21 mouse cellular contexts compared by ENCODE assay signal in genomic region chr12:56698191-56698980, GRCm38 (mm10). TPM values are rescaled to one million over a fixed set of nuclear protein-coding genes. Genes with fewer than 3 reads are reported as not detected.
A peak's percentile ranks its signal among the peaks of the same experiment; 100 is the strongest.
DNase-seq lines count a peak whose midpoint lies in the region; ATAC-seq and TF ChIP-seq lines count a peak whose summit lies in the region.
"Had no signal": no experiment of that assay in that cellular context is flagged by ENCODE, and none has a peak within 500 bp of the region (broad histone marks: within the 10 kb centered on the region; RNA-seq: fewer than 3 reads in every experiment).

No protein-coding gene starts in this region.

- peaks cover 88% of the 10 kb centered on the region for H3K27me3 ChIP-seq in neural tube, embryonic 15.5 days (replicated peaks)
- peaks cover 81% of the 10 kb centered on the region for H3K27me3 ChIP-seq in embryonic facial prominence, embryonic 15.5 days
- H3K27me3 ChIP-seq in myocyte (ENCODE audit: control insufficient read depth, insufficient read depth, insufficient read length) = peaks cover 37% of the 10 kb centered on the region

- H3K9me3 ChIP-seq in neural tube, embryonic 15.5 days (replicated peaks) = no peaks in the 10 kb centered on the region
- no peaks in the 10 kb centered on the region for H3K9me3 ChIP-seq in embryonic facial prominence, embryonic 15.5 days (replicated peaks)

- peaks cover 20% of the 10 kb centered on the region for H3K4me1 ChIP-seq in neural tube, embryonic 15.5 days
- H3K4me1 ChIP-seq in embryonic facial prominence, embryonic 15.5 days = peaks cover 30% of the 10 kb centered on the region

- 4% methylated on average over 8 of the region's 8 CpGs for WGBS in neural tube, embryonic 15.5 days
- 5% methylated on average over 8 of the region's 8 CpGs for WGBS in embryonic facial prominence, embryonic 15.5 days

- no peak for TF ChIP-seq POLR2A in myocyte (IDR thresholded peaks at IDR 0.05; ENCODE audit: insufficient read length, low read depth)

- no peak overlapping the region for H3K4me3 ChIP-seq in neural tube, embryonic 15.5 days (replicated peaks)
- peak overlapping the region; percentile 47 for H3K4me3 ChIP-seq in embryonic facial prominence, embryonic 15.5 days (replicated peaks)
- no peak overlapping the region for H3K4me3 ChIP-seq in myocyte

- no peak for ATAC-seq in neural tube, embryonic 15.5 days (ENCODE audit: low FRiP score)
- ATAC-seq in embryonic facial prominence, embryonic 15.5 days (ENCODE audit: insufficient number of reproducible peaks, low FRiP score, low TSS enrichment, low read depth) = no peak
- ATAC-seq: CD4-positive, CD25-positive, alpha-beta regulatory T cell, adult 4 months had no signal

- no peak overlapping the region for H3ac ChIP-seq in myocyte (ENCODE audit: control insufficient read depth, insufficient read length)

- no peak overlapping the region for H3K9ac ChIP-seq in neural tube, embryonic 15.5 days (replicated peaks)
- H3K9ac ChIP-seq in embryonic facial prominence, embryonic 15.5 days = no peak overlapping the region

- no peaks in the 10 kb centered on the region for H3K79me2 ChIP-seq in myocyte (ENCODE audit: control insufficient read depth, insufficient read depth)

- peak; percentile 39 for DNase-seq in neural tube, embryonic 10.5 days (ENCODE audit: extremely low spot score, low spot score)
- no peak for DNase-seq in cerebellum, postnatal 10 days
- no peak for DNase-seq in thymus, postnatal 25 days
- DNase-seq in thymus, postnatal 36 days = no peak
- DNase-seq: adrenal gland, postnatal 10 days; cerebellum, adult 8-10 months; heart, postnatal 10 days; kidney, adult 8-10 months; left cerebral cortex, postnatal 4 days; lung, adult 18-20 months; right cerebral cortex, adult 18-20 months; spleen, adult 18-20 months had no signal

- no peaks in the 10 kb centered on the region for H3K36me3 ChIP-seq in neural tube, embryonic 15.5 days
- H3K36me3 ChIP-seq in embryonic facial prominence, embryonic 15.5 days = no peaks in the 10 kb centered on the region
- no peaks in the 10 kb centered on the region for H3K36me3 ChIP-seq in myocyte (ENCODE audit: control insufficient read depth, insufficient read depth)

- H3K27ac ChIP-seq in neural tube, embryonic 15.5 days (replicated peaks) = no peak overlapping the region
- H3K27ac ChIP-seq in embryonic facial prominence, embryonic 15.5 days (replicated peaks) = no peak overlapping the region
- H3K27ac ChIP-seq: macrophage had no signal

- no peak overlapping the region for H3K4me2 ChIP-seq in neural tube, embryonic 15.5 days
- H3K4me2 ChIP-seq in embryonic facial prominence, embryonic 15.5 days (replicated peaks) = 0 out of 2 replicates have a peak overlapping the region, but pooled peaks have one; percentile 15
- peak overlapping the region; percentile 18 for H3K4me2 ChIP-seq in myocyte (ENCODE audit: low read depth)

TF ChIP-seq in myocyte, 11 proteins besides CTCF, POLR2A, EP300 and RAD21:
- TF ChIP-seq USF1 (IDR thresholded peaks at IDR 0.05; ENCODE audit: low read depth) (no peak), REST (IDR thresholded peaks at IDR 0.05; ENCODE audit: insufficient read depth, insufficient read length) (no peak), MAX (IDR thresholded peaks at IDR 0.05; ENCODE audit: low read depth) (no peak), TCF12 (IDR thresholded peaks at IDR 0.05; ENCODE audit: insufficient read depth, poor library complexity, severe bottlenecking) (no peak), SRF (IDR thresholded peaks at IDR 0.05; ENCODE audit: control insufficient read depth, insufficient read length, low read depth) (no peak), CEBPB (IDR thresholded peaks at IDR 0.05; ENCODE audit: insufficient read depth, poor library complexity, severe bottlenecking) (no peak), TCF3 (IDR thresholded peaks at IDR 0.05; ENCODE audit: insufficient read length, low read depth) (no peak), MYOD1 (IDR thresholded peaks at IDR 0.05; ENCODE audit: control insufficient read depth in 1 of 3, insufficient read length in 2 of 3, low read depth in 2 of 3) (no peak), POLR2AphosphoS2 (IDR thresholded peaks at IDR 0.05; ENCODE audit: insufficient read length, low read depth) (no peak), MYOG (IDR thresholded peaks at IDR 0.05; ENCODE audit: control insufficient read depth in 1 of 3, insufficient read depth in 1 of 3, insufficient read length in 2 of 3, low read depth in 2 of 3) (no peak), E2F4 (IDR thresholded peaks at IDR 0.05; ENCODE audit: insufficient read depth) (no peak)

RNA-seq across cellular contexts. Expression of gene Pax9, which starts 6.8 kb away (rescaled TPM):
- 0.35 and 3.5 TPM in 2 replicates for polyA plus RNA-seq in neural tube, embryonic 15.5 days (2015; fragmentation: Nextera tagmentation; extraction: Ambion mirVana)
- polyA plus RNA-seq in embryonic facial prominence, embryonic 15.5 days (2015; fragmentation: Nextera tagmentation; extraction: Ambion mirVana) = 7.6 and 11.7 TPM in 2 replicates
- polyA plus RNA-seq in myocyte (2012; fragmentation: generic; extraction: Trizol) = 0.02 TPM
- polyA plus RNA-seq: gonadal fat pad, adult 2 months; large intestine, adult 2 months; macrophage; midbrain, embryonic 14.5 days; neural tube, embryonic 14.5 days had no signal
